Mouse (Mus musculus) cortical plate, adult 2 months (tissue): ENCODE results near the gene Usp50. TPM values are rescaled to one million over a fixed set of nuclear protein-coding genes. Genes with fewer than 3 reads are reported as not detected.

ENCODE experiments used
- H3K27ac ChIP-seq: fragments of 200-500 bp; 2 replicates; pipeline ENCODE4 v1.5.1; 2012; ENCODE audit warnings: low read length, control low read depth, inconsistent platforms; ENCODE audit not compliant: insufficient read depth
- H3K4me1 ChIP-seq: fragments of 200-500 bp; 2 replicates; pipeline ENCODE4 v1.6.1; 2011; ENCODE audit warnings: low read length; ENCODE audit not compliant: control insufficient read depth, insufficient read depth
- H3K4me3 ChIP-seq: fragments of 200-500 bp; 2 replicates; pipeline ENCODE4 v1.5.1; 2011; ENCODE audit warnings: mild to moderate bottlenecking, low read length, control low read depth; ENCODE audit not compliant: insufficient read depth
- CTCF ChIP-seq: fragments of 200-500 bp; IDR thresholded peaks from 2 replicates; pipeline ENCODE4 v1.5.1; 2011; ENCODE audit warnings: mild to moderate bottlenecking, control low read depth, low read length; ENCODE audit not compliant: insufficient read depth; ENCODE audit errors: extremely low read depth
- POLR2A ChIP-seq: fragments of 200-500 bp; IDR thresholded peaks from 2 replicates; pipeline ENCODE4 v1.6.1; 2011; ENCODE audit warnings: mild to moderate bottlenecking, low read length, control low read depth; ENCODE audit not compliant: insufficient read depth; ENCODE audit errors: extremely low read depth
- polyA plus RNA-seq: library from polyadenylated mRNA; depleted of rRNA; stranded (reverse); fragments of >200 nt; gene quantifications from 2 replicates; pipeline ENCODE4 v1.2.3, GENCODE M21; 2012; rRNA removed

The Usp50 gene
- 3.1 and 4.0 TPM in 2 replicates for polyA plus RNA-seq

GRCm38 (mm10) chr2:126783370-126783769, at the start of gene Usp50:
Gene Usp50 (minus strand): TSS chr2:126783470.
- no peak within 1 kb of the TSS for H3K4me3 ChIP-seq
- 0 out of 2 replicates have a peak, but pooled peaks cover 2% of the 10 kb centered on the region for H3K4me1 ChIP-seq
- TF ChIP-seq CTCF = no peak
- TF ChIP-seq POLR2A = no peak
- H3K27ac ChIP-seq = no peak within 1 kb of the TSS

DNA sequence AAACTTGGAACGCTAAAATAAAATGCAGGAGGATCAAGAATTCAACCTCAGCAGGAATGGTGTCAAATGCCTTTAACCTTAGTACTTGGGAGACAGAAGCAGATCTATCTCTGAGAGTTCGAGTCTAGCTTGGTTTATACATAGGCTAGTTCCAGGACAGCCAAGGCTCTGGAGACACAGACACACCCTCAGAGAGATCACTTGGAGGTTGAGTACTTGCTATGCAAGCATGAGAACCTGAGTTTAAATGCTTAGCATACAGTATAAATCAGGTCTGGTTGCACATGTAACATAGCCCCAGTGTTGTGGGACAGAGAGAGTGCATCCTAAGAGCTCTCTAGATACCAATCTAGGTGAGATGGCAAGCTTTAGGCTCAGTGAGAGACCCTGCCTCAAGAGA, 34.1 kb upstream of the Usp50 start:
- H3K4me1 ChIP-seq = no peaks in the 10 kb centered on the region
- H3K4me3 ChIP-seq = no peak overlapping the region
- no peak for TF ChIP-seq POLR2A
- no peak for TF ChIP-seq CTCF
- no peak overlapping the region for H3K27ac ChIP-seq

DNA sequence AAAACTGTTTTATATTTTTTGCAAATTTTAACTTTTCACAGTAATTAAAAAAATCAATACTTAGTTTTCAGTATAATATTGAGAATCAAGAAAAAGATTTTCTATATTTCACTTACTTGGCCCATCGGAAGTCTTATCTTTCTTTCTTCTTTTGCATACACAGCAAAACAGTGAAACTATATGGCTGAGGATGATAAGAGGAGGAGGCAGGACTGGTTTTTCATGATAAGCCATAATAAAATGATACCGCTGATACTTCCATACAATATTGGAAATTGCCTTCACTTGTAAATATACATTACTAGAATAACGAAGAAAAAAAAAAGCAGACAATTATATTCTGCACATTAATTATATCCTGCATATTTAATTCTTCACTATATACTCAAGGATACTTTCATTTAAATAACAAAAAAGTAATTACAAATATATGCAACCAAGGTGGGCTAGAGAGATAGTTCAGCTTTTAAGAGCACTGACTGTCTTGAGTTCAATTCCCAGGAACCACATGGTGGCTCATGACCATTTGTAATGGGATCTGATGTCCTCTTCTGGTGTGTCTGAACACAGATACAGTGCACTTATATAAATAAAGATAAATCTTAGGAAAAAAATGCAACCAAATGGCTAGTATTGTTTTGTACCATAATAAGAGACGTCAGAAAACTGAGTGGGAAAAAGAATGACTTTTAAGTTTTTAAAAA, 33.5 kb upstream of the Usp50 start:
- no peak for TF ChIP-seq CTCF
- no peak for TF ChIP-seq POLR2A
- H3K4me1 ChIP-seq = no peaks in the 10 kb centered on the region
- H3K27ac ChIP-seq = no peak overlapping the region

GRCm38 (mm10) chr2:126815822-126816221, 32.6 kb upstream of the Usp50 start:
- TF ChIP-seq CTCF (no peak), POLR2A (no peak)

More for the DNA sequence above, 33.5 kb upstream of the Usp50 start:
- no peak overlapping the region for H3K4me3 ChIP-seq

DNA sequence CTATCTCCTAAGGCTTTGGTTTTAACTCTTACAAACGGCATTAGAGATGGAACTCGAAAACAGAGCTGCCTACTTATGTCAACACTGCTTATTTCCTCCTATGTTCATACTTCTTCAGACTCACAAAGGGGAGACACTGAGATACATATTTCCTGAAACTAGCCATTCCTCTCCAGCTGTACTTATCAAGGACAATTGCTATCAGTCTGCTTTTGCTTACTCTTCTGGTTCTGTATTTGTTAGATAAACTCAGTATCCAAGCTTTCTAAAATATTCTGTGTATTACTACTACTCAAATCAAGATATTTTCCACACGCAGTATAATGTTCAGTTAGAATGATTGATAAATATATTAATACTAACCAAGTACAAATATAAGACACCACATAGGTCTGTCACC, 18.7 kb upstream of the Usp50 start:
- H3K4me1 ChIP-seq = no peaks in the 10 kb centered on the region
- H3K4me3 ChIP-seq = no peak overlapping the region
- no peak overlapping the region for H3K27ac ChIP-seq
- TF ChIP-seq CTCF (no peak), POLR2A (no peak)

More at GRCm38 (mm10) chr2:126815822-126816221, 32.6 kb upstream of the Usp50 start:
- H3K27ac ChIP-seq = no peak overlapping the region
- no peaks in the 10 kb centered on the region for H3K4me1 ChIP-seq
- no peak overlapping the region for H3K4me3 ChIP-seq

- TF ChIP-seq CTCF (no peak), POLR2A (no peak)
- H3K27ac ChIP-seq = no peak overlapping the region
- no peaks in the 10 kb centered on the region for H3K4me1 ChIP-seq
- H3K4me3 ChIP-seq = no peak overlapping the region
Measured at GRCm38 (mm10) chr2:126798455-126798854, 15.2 kb upstream of the Usp50 start.

DNA sequence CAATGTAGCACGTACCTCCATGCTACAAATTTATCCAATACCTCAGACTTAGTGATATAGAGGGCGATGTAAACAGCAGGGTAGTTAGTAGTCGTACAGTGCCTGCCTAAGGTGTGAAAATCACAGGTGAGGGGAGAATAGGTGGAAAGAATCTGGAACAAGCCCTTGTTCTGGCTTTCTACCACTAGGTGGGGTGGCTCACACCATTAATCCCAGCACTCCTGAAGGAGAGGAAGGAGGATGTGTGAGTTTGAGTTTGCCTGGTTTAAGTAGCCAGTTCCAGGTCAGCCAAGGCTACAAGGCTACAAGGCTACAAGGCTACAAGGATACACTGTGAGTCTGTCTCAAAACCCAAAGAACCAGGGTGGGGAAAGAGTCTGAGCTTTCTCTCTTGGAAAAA, 12.4 kb upstream of the Usp50 start:
- no peak overlapping the region for H3K4me3 ChIP-seq
- H3K4me1 ChIP-seq = no peaks in the 10 kb centered on the region
- H3K27ac ChIP-seq = no peak overlapping the region
- TF ChIP-seq CTCF (peak; percentile 33; the same call in 1 of the 2 replicates), POLR2A (no peak)

DNA sequence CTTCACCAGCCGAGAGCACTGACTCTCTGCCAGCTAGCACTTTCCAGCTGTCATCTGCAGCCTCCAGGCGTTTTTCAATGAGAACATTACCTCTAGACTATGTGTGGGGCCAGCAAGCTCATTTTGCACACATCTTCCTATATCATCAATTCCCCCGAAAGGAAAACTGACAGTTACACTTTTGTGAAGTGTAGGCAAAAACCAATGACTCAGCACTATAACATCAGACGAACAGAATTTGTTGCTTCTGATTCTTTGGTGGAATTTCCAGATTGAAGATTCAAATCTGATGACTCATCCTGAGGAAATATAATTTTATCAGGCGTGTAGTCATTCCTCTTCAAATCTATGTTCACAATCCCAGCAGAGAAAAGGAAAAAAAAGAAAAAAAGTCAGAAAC, 9.3 kb upstream of the Usp50 start:
- Histone ChIP-seq H3K27ac (no peak overlapping the region), H3K4me3 (no peak overlapping the region), H3K4me1 (0 out of 2 replicates have a peak, but pooled peaks cover 2% of the 10 kb centered on the region)
- no peak for TF ChIP-seq CTCF
- TF ChIP-seq POLR2A = no peak

GRCm38 (mm10) chr2:126787721-126788342, 4.6 kb upstream of the Usp50 start:
- TF ChIP-seq POLR2A = no peak
- no peak for TF ChIP-seq CTCF
- no peak overlapping the region for H3K4me3 ChIP-seq
- H3K27ac ChIP-seq = no peak overlapping the region
- H3K4me1 ChIP-seq = 0 out of 2 replicates have a peak, but pooled peaks cover 2% of the 10 kb centered on the region

GRCm38 (mm10) chr2:126782433-126782832, 837 bp downstream of the Usp50 start:
- no peaks in the 10 kb centered on the region for H3K4me1 ChIP-seq
- TF ChIP-seq CTCF (peak; percentile 54), POLR2A (no peak)
- no peak overlapping the region for H3K4me3 ChIP-seq
- H3K27ac ChIP-seq = no peak overlapping the region
